Mouse (Mus musculus) erythroblast, adult 5-6 weeks (primary cell): ENCODE results near the gene Rabl3. TPM values are rescaled to one million over a fixed set of nuclear protein-coding genes. Genes with fewer than 3 reads are reported as not detected.

Source experiments
- ATAC-seq: replicated peaks from 2 replicates; pipeline ENCODE4 v1.8.0; 2016; ENCODE audit warnings: moderate number of reproducible peaks, mild to moderate bottlenecking, moderate TSS enrichment, inconsistent platforms; ENCODE audit not compliant: poor library complexity, low FRiP score, severe bottlenecking
- total RNA-seq, 2 experiments: library from RNA; stranded (forward) in 1 of 2; stranded (reverse) in 1 of 2; fragments of 150-400 nt in 1 of 2; fragments of 200-764, 138-1000 nt in 1 of 2; gene quantifications; 2 replicates each; pipeline versions ENCODE4 v1.2.3 to v1.2.4; 2015 to 2017; ENCODE audit warnings: low replicate concordance in 2 of 2

The Rabl3 gene
- 4.4 and 5.4 TPM in 2 replicates for total RNA-seq (2015; ENCODE audit: low replicate concordance)
- total RNA-seq (2017; ENCODE audit: low replicate concordance), result 1.5 and 2.0 TPM in 2 replicates

- ATAC-seq, result peak; percentile 99
These were observed at the start of gene Rabl3, which contains the start of gene Gtf2e1 for GRCm38 (mm10) chr16:37539611-37540580. Rabl3 (plus strand) TSS chr16:37539885. Gtf2e1 (minus strand) TSS chr16:37539789.

DNA sequence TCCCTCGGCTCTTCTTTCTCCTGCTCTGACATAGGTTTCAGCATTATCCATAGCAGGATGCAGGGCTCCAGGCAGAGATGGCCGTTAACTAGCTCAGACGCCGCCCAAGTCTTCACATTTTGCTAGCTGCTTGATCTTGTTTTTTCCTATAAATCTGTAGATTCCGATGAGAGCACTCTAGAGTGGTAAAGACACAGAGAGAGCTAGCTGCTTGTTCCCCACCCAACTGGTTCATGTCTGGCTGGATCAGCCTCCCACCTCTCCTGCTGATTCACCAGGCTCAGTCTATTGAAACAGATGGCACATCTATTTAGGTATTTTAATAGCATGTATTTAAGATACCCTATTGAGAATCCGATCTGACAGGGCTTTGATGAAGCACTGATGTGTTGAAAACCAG lies 44.7 kb upstream of the Rabl3 start:
- no peak for ATAC-seq

- no peak for ATAC-seq
These were observed 41.1 kb upstream of the Rabl3 start for GRCm38 (mm10) chr16:37498581-37498980.

GRCm38 (mm10) chr16:37504517-37504916 lies 35.2 kb upstream of the Rabl3 start:
- no peak for ATAC-seq

GRCm38 (mm10) chr16:37506751-37507150 lies 32.9 kb upstream of the Rabl3 start:
- no peak for ATAC-seq

- no peak for ATAC-seq
These were observed 28.2 kb upstream of the Rabl3 start for GRCm38 (mm10) chr16:37511489-37511888.

- ATAC-seq, result no peak
These were observed 25.0 kb upstream of the Rabl3 start for GRCm38 (mm10) chr16:37514644-37515043.

DNA sequence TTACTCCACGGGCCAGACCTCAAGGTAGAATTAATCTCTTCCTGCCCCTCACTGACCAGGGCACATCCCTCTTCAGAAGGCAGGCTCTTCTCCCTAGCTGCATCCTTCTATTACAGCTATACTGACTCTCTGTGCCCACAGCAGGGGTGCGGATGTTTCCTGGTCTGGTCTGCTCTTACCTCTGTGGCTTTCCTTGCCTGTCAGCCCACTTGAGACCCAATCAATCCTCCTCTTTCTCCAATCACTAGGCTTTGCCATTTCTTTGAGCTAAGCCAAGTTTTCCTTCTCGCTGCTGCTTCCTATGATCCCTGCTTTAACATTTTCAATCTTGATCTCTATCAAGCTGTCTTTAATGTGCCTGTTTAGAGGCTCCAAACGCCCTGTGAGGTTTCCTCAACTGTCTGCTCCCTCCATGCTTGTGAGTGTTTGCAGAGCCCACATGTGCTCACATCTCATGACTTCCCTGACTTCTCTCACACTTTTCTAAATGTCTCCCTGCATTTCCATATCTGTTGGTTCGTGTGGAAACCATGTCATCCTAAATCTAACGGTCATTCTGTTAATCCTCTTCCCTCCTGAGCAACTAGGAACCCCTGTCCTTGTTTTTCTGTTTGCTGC lies 23.2 kb upstream of the Rabl3 start:
- ATAC-seq, result no peak

- no peak for ATAC-seq
These were observed 22.0 kb upstream of the Rabl3 start for GRCm38 (mm10) chr16:37517596-37518211.

DNA sequence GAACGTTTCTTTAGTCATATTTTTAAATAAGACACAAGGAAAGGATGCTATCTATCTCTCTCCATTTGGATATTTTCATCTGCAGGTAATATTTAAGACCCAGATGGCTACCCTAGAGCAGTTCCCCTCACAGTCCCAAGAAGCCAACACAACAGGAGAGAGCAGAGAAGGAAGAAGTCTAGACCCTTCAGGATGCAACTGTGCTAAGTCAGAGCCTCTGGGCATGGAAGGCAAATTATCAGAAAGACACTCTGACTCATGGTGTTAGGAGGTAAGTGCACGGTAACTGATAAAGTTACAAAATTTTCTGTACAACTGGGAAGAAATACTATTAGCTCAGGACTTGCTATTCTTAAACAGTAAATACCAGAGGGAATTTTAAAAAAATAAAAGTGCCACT lies 21.0 kb upstream of the Rabl3 start:
- no peak for ATAC-seq

GRCm38 (mm10) chr16:37519721-37520120 lies 20.0 kb upstream of the Rabl3 start:
- ATAC-seq, result no peak

DNA sequence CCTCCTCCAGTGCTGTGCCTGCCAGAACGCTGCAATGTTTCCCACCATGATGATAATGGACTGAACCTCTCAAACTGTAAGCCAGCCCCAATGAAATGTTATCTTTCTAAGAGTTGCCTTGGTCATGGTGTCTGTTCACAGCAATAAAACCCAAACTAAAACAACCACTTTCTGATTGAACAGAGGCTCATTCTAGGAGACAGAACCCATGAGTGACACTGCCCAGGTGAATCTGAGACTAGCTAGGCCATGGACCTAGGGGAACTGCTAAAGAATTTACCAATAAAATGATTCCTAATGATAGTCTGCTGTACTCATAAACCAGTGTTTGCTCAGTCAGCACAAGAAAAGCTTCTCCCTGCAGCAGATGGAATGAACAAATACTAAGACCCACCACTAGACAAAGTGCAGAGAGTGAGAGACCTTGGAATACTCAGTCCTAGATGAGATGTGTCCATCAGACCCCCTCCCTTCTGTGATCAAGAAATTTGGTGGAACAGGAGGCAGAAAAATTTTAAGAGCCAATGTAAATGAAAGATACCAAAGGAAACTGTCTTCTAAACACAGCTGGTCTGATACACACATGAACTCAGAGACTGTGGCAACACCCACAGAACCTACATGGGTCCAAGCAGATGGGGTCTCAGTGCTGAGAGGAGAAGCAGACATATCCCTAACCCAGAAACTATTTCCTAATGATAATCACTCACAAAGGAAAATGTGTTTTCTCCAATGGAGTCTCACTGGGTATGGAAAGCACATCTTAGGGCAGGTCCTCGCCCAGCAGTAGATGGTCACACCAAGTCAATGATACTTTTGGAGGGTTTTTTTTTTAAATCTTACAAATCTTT lies 19.3 kb upstream of the Rabl3 start:
- ATAC-seq, result no peak

DNA sequence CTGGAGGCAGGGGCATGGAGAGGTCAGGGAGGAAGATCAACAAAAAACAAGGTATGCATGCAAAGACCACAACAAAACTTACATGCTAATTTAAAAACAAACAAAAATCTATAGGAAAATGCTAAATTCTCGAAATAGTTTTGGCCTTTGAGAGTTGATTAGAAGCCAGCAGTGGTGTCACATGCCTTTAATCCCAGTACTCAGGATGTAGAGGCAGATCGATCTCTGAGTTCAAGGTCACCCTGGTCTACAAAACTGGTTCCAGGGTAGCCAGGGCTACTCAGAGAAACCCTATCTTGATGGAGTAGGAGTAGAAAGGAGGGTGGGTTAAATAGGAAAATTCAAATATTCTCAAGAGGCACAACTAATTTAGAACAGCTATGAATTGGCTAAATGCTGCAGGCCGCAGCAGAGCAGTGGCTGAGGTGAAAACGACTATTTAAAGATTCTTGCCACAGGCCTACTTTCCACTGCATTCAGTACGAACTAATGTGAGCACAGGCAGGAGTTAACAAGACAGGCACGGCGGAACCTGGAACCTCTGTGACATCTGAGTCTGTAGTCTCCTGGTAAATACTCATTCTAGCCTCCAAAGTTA lies 17.5 kb upstream of the Rabl3 start:
- ATAC-seq, result no peak

DNA sequence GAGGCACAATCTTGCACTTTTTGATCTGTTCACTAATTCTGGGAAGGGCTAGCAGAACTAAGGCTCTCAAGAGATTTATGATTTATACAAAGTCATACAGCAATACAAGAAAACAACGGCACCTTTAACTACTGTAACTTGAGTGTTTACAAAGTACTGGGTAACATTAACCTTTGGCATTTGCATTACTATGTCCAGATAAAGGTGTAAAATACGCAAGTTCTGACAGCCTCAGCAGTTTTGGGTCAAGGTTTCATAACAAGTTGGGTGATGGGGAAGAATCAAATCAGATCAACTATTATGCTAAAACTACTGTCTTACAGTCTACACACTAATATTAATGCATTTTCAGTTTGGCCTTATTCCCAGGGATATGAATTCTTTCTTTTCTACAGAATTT lies 14.6 kb upstream of the Rabl3 start:
- ATAC-seq, result no peak

DNA sequence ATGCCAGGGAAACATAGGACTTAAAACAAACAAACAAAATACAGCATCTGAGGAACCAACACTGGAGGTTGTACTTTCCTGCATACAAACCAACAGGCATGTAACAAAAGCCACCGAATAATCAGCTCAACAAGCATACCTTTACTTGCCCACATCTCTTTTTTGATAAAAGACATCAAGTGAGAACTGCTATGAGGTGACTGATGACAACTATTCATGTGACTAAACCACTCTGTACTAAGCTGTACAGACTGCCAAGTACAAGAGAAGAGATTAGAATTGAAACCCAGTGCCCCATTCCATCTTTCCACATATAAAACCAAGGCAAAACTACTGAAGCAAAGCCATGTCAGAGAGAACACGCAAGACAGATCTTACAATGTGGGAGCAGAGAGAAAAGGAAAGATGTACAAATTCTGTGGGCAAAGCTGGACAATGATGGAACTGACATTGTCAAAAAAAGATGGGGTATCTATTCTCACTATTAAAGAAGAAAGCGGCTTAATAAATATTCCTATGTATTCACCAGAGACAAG lies 12.9 kb upstream of the Rabl3 start:
- no peak for ATAC-seq

DNA sequence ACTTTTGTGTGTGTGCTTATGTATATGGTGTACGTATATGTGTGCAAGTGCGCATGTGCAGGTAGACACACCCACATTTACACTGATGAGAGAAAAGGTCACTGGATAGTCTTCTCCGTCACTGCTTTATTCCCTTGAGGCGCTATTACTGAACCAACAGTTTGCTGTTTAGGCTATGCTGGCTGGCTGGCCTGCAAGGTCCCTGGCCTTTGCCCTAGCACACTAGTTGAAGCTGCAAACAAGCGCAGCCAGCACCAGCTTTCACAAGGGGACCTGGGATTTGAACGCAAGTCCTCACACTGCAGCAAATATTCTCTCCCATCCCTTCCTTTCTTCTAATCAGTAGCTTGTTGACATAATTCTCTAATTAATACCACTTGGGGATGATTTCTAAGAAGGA lies 9.5 kb upstream of the Rabl3 start:
- ATAC-seq, result no peak

DNA sequence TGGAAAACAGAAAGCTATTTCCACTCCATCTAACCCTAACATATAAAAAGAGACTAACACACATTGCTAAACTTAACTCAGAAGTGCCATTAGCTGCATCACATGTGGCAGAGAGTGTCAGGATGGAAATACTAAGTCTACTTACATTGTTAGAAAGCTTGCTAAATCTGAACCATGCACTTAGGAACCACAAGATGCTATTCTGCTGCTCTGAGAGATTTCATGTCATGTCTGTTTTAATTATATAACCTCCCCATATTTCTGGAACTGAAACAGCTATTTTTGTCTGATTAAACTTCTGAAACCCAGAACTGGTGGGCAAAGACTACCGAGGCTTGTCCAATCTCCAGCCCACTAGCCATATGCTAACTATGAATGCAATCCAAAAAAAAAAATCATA lies 7.6 kb upstream of the Rabl3 start:
- no peak for ATAC-seq

DNA sequence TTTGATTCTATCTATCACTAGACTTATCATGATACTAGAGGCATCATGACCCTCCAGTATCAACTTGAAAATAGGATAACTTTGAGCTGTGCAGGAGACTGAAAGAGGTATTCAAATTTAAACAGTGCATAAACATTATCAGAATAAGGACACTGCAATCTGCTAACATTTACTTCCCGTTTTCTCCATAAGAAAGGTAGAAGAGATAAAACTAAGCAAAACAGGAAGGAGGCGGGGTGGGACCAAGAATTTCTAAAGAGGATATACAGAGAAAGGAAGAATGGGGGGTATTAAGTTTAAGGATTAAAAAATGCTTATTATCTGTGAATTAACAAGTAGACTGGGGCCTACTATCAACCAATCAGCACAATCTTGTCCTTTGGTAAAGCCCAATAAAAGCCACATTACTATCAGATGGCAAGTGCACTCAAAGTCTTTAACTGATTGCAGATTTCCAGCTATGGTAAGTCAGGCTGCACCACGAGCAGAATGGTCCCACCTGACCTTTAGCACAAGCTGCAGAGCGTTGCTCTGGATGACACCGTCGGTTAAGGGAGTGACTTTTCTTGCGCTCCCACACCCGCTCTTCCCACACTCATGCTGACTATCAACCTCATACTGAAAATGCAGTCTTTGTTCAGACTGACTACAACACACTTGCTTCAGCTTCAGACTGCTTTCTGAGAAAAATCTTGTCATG lies 6.2 kb upstream of the Rabl3 start:
- ATAC-seq, result no peak

- ATAC-seq, result peak; percentile 64
These were observed 460 bp upstream of the Rabl3 start for GRCm38 (mm10) chr16:37539240-37539610.
